Mouse (Mus musculus): ENCODE results near the gene Mks1. TPM values are rescaled to one million over a fixed set of nuclear protein-coding genes. Genes with fewer than 3 reads are reported as not detected.
"Not testable (repeated sequence)": the region's sequence is repeated elsewhere in the genome, so short reads cannot be mapped to it uniquely, and the experiment has no call there.

Gene Mks1
- total RNA-seq, 1 experiment from 2014 or later = 6.5 TPM

DNA sequence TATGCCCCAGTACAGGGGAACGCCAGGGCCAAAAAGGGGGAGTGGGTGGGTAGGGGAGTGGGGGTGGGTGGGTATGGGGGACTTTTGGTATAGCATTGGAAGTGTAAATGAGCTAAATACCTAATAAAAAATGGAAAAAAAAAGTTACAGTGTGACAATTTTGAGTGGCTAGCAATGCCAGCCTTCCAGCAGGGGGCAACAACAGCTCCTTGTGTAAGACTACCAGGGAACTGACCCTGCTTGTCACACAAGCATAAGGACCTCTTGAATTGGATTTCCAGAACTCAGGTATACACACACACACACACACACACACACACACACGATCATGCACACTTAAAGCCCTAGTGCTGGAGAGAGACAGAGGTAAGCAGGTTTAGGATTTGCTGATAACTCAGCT is 13.9 kb downstream of the Mks1 start:
- ATAC-seq (replicated peaks; ENCODE audit: insufficient number of reproducible peaks, low FRiP score, low TSS enrichment, poor library complexity, severe bottlenecking) = not testable (repeated sequence)

DNA sequence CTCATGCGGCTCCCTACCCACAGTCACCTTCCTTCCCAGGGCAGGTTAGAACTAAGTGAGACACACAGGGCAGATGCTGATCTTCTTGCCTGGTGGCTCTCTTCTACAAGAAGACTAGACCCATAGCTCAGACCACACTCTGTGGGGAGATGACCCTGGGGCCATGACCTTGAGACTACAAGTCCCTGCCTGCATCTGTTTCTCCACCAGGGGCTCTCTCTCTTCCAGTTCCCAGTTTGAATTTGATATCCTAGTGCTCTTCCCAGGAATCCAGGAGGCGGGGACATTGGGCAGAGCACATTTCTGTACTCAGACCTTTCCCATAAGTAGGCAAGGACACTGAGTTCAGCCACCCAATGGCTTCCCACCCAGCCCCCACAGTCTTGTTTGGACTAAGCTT is 17.1 kb downstream of the Mks1 start:
- no peak for ATAC-seq (replicated peaks; ENCODE audit: insufficient number of reproducible peaks, low FRiP score, low TSS enrichment, poor library complexity, severe bottlenecking)

DNA sequence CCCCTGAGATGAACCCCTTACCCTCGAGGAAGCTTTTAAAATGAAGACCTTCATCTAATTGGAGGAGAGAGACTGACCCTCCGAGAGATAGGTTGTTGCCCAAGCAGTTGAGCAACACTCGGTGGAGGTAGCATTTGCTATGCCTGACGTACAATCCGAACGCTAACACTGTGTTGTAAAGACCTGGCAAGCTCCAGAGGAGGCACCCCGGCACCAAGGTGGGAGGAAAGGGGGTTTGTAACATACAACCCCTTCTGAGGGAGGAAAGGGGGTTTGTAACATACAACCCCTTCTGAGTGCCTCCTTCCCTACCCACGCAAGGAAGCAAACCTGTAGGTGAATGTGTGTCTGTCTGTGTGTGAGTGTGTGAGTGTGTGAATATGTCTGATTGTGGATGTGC is 18.8 kb downstream of the Mks1 start:
- ATAC-seq (replicated peaks; ENCODE audit: insufficient number of reproducible peaks, low FRiP score, low TSS enrichment, poor library complexity, severe bottlenecking) = no peak

DNA sequence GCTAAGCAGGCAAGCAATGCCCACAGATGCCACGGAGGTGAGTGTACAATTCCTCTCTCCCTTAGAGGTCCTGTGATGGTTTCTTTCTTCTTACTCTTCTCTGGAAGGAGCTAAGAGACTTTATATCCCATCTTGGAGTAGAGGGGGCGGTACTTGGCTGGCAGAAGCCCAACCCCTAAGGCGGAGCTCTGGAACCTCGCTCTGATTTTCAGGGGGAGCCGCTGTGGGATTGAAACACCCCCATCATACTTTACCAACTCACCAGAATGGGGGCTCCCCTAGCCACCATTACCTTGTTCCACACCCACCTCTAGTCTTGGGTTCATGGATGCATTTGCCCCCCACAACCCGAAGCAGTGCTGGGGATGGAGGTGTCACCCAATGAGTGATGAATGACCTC is 22.4 kb downstream of the Mks1 start, which contains the start of gene Epx:
Gene Epx (minus strand): TSS at position 101 of the 400 bp plus-strand sequence.
- no peak for ATAC-seq (replicated peaks; ENCODE audit: insufficient number of reproducible peaks, low FRiP score, low TSS enrichment, poor library complexity, severe bottlenecking)

DNA sequence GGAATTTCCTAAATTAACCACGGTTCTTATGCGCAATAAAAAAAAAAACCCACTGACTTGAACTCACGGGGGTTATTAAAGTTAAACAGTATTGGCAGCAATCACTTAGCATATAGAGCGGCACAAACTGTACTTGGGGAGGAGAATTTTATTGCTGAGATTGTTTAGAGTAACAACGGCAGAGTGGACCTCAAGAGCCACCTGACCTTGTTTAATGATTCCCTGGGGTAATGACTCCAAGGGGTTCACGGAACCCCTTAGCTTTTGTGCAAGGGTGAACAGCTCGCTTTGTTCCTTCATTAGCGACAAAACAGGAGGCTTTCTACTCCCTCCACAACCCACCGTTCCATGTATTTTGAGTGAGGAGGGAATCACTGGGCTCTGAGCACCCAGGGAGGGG is 26.8 kb downstream of the Mks1 start:
- ATAC-seq (replicated peaks; ENCODE audit: insufficient number of reproducible peaks, low FRiP score, low TSS enrichment, poor library complexity, severe bottlenecking) = no peak

DNA sequence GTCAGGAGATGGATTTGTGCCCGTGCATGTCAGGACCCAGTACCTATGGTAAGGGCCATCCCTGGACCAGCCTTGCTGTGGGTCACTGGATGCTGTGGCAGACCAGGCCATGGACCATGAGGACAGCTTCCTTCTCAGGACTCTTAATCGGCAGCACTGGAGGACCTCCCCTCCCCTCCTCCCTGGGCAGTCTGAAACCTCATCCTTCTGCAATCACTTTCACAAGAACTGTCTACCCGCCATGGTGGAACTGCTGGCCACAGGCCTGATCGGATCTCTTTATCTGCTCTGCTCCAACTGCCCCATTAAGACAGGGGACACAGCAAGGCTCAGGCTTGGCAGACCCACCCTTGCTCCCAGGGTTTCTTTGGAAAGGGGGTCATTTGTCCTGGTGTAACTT is 28.7 kb downstream of the Mks1 start:
- 0 out of 2 replicates have a peak, but pooled peaks have one; percentile 27 for ATAC-seq (replicated peaks; ENCODE audit: insufficient number of reproducible peaks, low FRiP score, low TSS enrichment, poor library complexity, severe bottlenecking)

DNA sequence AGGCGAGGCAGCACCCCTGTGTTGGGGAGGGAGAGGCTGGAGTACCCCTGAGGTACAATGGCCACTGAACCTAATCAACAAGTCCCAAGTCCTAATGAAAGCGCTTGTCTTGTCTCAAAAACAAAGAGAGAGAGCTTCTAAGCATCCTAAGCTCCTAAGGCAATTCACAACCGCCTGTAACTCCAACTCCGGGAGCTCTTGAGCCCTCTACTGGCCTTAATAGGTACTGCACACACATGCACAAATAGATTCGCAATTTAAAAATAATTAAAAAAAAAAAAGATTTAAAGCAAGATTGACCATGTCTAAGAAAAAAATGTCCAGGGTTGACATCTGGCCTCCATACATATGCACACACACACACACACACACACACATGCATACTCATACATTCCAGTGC is 30.5 kb downstream of the Mks1 start:
- ATAC-seq (replicated peaks; ENCODE audit: insufficient number of reproducible peaks, low FRiP score, low TSS enrichment, poor library complexity, severe bottlenecking) = no peak

DNA sequence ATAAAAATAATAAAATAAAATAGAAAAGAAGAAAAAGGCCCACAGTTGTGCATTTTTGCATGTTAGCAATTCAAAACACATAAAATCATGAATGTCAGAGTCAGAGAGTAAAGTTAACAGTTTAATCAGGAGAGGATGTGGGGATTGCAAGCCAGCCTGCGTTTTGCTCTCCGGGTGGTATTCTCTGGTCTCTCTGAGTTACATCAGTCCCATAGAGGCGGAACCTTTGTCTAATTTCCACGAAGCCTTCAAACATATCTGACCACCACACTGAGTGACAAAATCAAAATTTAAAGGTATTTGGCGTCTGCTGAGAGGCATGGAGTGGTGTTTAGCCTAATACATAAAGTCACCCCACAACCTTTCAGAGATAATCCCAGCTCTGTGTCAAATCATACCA is 31.8 kb downstream of the Mks1 start:
- no peak for ATAC-seq (replicated peaks; ENCODE audit: insufficient number of reproducible peaks, low FRiP score, low TSS enrichment, poor library complexity, severe bottlenecking)

DNA sequence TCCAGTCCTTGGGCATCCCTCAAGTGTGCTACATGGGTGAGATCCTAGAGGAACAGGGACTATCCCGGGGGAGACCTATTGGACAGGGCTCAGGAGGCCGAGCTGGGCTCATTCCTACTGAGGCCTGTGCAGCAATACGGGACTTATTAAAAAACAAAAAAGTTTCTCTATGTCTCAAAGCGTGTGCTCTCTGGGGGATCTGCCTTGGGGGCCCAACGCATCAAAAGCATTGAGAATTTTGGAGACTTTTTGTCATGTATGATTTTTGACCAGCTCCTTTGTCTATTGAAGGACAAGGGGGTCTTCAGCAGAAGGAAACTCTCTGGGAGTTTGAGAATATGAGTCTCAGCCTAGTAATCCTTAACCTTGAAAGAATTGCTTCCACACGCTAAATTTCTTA is 39.2 kb downstream of the Mks1 start, which contains the start of gene Olfr462:
Gene Olfr462 (minus strand): TSS at position 101 of the 400 bp plus-strand sequence.
- no peak for ATAC-seq (replicated peaks; ENCODE audit: insufficient number of reproducible peaks, low FRiP score, low TSS enrichment, poor library complexity, severe bottlenecking)

DNA sequence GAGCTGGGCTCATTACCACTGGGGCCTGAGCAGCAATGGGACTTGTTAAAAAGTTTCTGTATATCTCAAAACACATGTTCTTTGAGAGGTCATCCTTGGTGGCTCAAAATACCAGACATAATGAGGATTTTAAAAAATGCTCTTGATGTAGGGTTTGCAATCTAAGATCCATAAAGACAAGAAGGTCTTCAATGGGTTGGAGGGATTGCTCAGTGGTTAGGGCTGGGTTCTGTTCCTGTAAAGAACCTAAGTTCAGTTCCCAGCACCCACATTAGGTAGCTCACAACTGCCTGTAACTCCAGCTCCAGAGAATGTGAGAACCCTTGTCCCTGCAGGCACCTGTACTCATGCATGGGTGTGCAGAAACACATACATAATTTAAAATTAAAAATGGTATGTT is 44.3 kb downstream of the Mks1 start, which contains the start of gene Olfr463:
Gene Olfr463 (minus strand): TSS at position 101 of the 400 bp plus-strand sequence.
- no peak for ATAC-seq (replicated peaks; ENCODE audit: insufficient number of reproducible peaks, low FRiP score, low TSS enrichment, poor library complexity, severe bottlenecking)

DNA sequence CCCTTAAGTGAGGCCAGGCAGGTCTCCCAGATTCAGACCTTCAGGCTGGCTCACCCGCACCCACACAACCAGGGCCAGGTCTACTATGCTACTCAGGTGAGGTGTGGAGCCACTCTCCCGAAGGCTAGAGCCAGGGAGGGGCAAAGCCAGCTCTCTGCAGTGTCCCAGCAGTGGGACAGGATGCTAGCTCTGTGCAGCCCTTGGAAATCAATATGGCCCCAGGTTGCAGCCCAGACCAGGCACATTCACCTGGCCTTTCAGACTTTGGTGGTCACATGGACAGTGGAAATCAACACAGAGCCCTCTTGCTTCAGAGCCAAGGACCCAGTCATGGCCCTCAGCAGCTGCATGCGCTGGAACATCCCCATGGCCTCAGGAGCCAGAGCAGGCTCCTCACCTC is 51.3 kb downstream of the Mks1 start:
- ATAC-seq (replicated peaks; ENCODE audit: insufficient number of reproducible peaks, low FRiP score, low TSS enrichment, poor library complexity, severe bottlenecking) = no peak

Other genes starting within 250 kb of the Mks1 start
- gene Hsf5, start 236.1 kb upstream of the Mks1 start, total RNA-seq (2017) = 1.2 TPM in 1 of 3 replicates, not detected in the others
- 5.8 to 17.9 TPM (median 10.8 TPM) in 3 replicates for gene Rnf43, start 190.5 kb upstream of the Mks1 start, total RNA-seq (2017)
- gene Supt4a, start 115.7 kb upstream of the Mks1 start, total RNA-seq (2017) = 123 to 169 TPM (median 136 TPM) in 3 replicates
- gene Tspoap1, start 92.7 kb upstream of the Mks1 start, total RNA-seq (2017) = 4.3 to 7.3 TPM (median 5.4 TPM) in 3 replicates
- gene Mpo, start 59.6 kb upstream of the Mks1 start, total RNA-seq (2017) = not detected in 3 replicates
- not detected in 3 replicates for gene Lpo, start 24.9 kb upstream of the Mks1 start, total RNA-seq (2017)
- gene Epx, start 22.3 kb downstream of the Mks1 start, total RNA-seq (2017) = not detected in 3 replicates
- not detected in 3 replicates for gene Olfr462, start 39.1 kb downstream of the Mks1 start, total RNA-seq (2017)
- gene Olfr463, start 44.2 kb downstream of the Mks1 start, total RNA-seq (2017) = not detected in 3 replicates
- not detected in 3 replicates for gene Olfr464, start 67.8 kb downstream of the Mks1 start, total RNA-seq (2017)
- gene Dynll2, start 134.3 kb downstream of the Mks1 start, total RNA-seq (2017) = 10.6 to 15.0 TPM (median 12.3 TPM) in 3 replicates
- 220 to 406 TPM (median 277 TPM) in 3 replicates for gene Srsf1, start 194.2 kb downstream of the Mks1 start, total RNA-seq (2017)
- 45.9 to 57.0 TPM (median 46.6 TPM) in 3 replicates for gene Vezf1, start 215.1 kb downstream of the Mks1 start, total RNA-seq (2017)
- gene Cuedc1, start 244.8 kb downstream of the Mks1 start, total RNA-seq (2017) = 5.8 to 24.0 TPM (median 11.9 TPM) in 3 replicates